Mouse (Mus musculus): ENCODE results near the gene B4galt1. TPM values are rescaled to one million over a fixed set of nuclear protein-coding genes. Genes with fewer than 3 reads are reported as not detected.

The B4galt1 gene
- total and polyA plus RNA-seq, 3 experiments = 15.4 to 39.1 (median 19.6) TPM

DNA sequence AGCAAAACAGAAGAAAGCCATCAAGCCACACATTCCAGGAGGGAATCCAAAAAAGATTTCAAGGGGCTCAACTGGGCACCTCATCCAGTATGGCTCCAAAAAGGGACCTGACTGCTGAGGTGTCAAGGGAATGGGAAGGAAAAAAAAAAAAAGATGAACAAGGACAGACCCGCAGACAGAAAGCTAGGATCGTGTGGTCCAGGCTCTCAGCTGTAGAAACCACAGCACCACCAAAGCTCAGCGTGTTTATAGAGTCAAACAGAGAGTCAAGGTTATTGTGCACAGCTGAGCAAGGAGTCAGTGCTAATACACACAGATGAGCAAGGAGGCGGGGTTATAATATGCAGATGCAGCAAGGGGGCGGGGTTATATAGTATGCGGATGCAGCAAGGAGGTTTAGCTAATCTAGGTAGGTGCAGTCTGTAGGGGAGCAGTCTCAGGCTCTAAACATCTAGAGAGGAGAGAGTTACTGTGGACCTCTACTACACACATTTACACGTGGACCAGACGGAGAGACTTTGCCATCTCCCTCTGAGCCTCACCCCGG is 68.1 kb downstream of the B4galt1 start:
- no peaks in the 10 kb centered on the region for H3K9me3 ChIP-seq (replicated peaks)
- TF ChIP-seq CTCF (IDR thresholded peaks at IDR 0.05; ENCODE audit: low read depth, low read length) (no peak), POLR2AphosphoS5 (IDR thresholded peaks at IDR 0.05; ENCODE audit: insufficient replicate concordance, low read depth, low read length) (no peak), TAL1 (conservative IDR thresholded peaks at IDR 0.05; ENCODE audit: low read depth, low read length) (no peak), GATA2 (IDR thresholded peaks at IDR 0.05; ENCODE audit: borderline replicate concordance, low read depth, low read length) (no peak), GATA1 (IDR thresholded peaks at IDR 0.05; ENCODE audit: borderline replicate concordance, low read length) (no peak)
- DNase-seq (ENCODE audit: low spot score) = no peak
- ATAC-seq (ENCODE audit: extremely low read depth, insufficient number of reproducible peaks, low FRiP score, poor library complexity, severe bottlenecking) = no peak
- H3K4me3 ChIP-seq (ENCODE audit: low read depth, low read length) = no peak overlapping the region
- H3K27me3 ChIP-seq (ENCODE audit: insufficient read depth, low read length) = peaks cover 16% of the 10 kb centered on the region
- no peaks in the 10 kb centered on the region for H3K36me3 ChIP-seq (replicated peaks)
- H3K4me1 ChIP-seq (ENCODE audit: insufficient read depth, low read depth, low read length) = peaks cover 28% of the 10 kb centered on the region

DNA sequence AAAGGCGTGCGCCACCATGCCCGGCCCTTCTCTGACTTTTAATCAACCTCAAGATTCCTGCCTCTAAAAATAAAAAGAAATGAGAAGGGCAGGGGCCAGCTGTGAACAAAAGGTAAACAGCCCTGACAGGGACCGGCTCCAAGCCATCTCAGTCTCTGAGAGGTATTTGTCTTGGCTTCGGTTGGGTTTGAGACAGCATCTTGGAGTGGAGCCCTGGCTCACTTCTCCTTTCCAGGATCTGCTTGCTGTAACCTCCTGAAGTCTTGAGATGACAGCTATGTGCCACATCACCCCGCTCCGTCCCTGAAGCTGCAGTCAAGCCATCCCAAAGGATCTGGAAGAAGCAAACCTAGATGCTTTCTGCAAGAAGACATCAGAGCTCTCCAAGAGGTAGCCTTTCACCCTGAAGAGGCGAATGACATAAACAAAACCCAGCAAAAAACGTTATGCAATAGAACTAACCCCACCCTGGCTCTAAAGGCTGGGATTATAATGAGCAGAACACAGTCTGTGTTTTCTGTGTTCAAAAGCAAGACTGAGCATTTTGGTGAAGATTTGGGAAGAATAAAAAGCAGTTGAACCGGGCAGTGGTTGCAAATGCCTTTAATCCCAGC is 69.1 kb downstream of the B4galt1 start:
- ATAC-seq (ENCODE audit: extremely low read depth, insufficient number of reproducible peaks, low FRiP score, poor library complexity, severe bottlenecking) = no peak

DNA sequence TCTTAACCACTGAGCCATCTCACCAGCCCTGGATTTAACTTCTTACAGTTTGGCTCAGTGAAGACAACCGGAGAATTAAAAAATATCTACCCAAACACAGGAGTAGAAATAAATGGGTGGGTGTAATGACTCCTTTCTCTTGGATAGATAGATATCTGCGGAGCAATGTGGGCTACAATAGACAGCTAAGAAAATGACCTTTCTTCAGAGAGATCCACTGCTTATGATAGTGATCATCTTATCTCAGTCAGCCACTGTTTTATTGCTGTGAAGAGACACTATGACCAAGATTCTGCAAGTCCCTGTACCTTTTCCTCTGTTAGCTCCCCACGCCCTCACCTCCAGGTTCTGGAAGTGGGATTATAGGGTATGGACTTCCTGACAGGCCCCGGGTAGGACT is 70.8 kb downstream of the B4galt1 start:
- TF ChIP-seq GATA1 (IDR thresholded peaks at IDR 0.05; ENCODE audit: borderline replicate concordance, low read length) (no peak), POLR2AphosphoS5 (IDR thresholded peaks at IDR 0.05; ENCODE audit: insufficient replicate concordance, low read depth, low read length) (no peak), GATA2 (IDR thresholded peaks at IDR 0.05; ENCODE audit: borderline replicate concordance, low read depth, low read length) (no peak), CTCF (IDR thresholded peaks at IDR 0.05; ENCODE audit: low read depth, low read length) (no peak), TAL1 (conservative IDR thresholded peaks at IDR 0.05; ENCODE audit: low read depth, low read length) (no peak)
- Histone ChIP-seq H3K4me3 (ENCODE audit: low read depth, low read length) (no peak overlapping the region), H3K9me3 (replicated peaks) (no peaks in the 10 kb centered on the region), H3K27me3 (ENCODE audit: insufficient read depth, low read length) (peaks cover 16% of the 10 kb centered on the region), H3K36me3 (replicated peaks) (no peaks in the 10 kb centered on the region), H3K4me1 (ENCODE audit: insufficient read depth, low read depth, low read length) (peaks cover 31% of the 10 kb centered on the region)
- no peak for DNase-seq (ENCODE audit: low spot score)
- peak; percentile 51; the same call in 1 of the 2 replicates for ATAC-seq (ENCODE audit: extremely low read depth, insufficient number of reproducible peaks, low FRiP score, poor library complexity, severe bottlenecking)

More for the DNA sequence above, 69.1 kb downstream of the B4galt1 start:
- TF ChIP-seq TAL1 (conservative IDR thresholded peaks at IDR 0.05; ENCODE audit: low read depth, low read length) = no peak
- no peak for TF ChIP-seq GATA1 (IDR thresholded peaks at IDR 0.05; ENCODE audit: borderline replicate concordance, low read length)
- TF ChIP-seq CTCF (IDR thresholded peaks at IDR 0.05; ENCODE audit: low read depth, low read length) = no peak
- no peak for TF ChIP-seq GATA2 (IDR thresholded peaks at IDR 0.05; ENCODE audit: borderline replicate concordance, low read depth, low read length)
- TF ChIP-seq POLR2AphosphoS5 (IDR thresholded peaks at IDR 0.05; ENCODE audit: insufficient replicate concordance, low read depth, low read length) = no peak
- Histone ChIP-seq H3K36me3 (replicated peaks) (no peaks in the 10 kb centered on the region), H3K4me1 (ENCODE audit: insufficient read depth, low read depth, low read length) (peaks cover 29% of the 10 kb centered on the region), H3K27me3 (ENCODE audit: insufficient read depth, low read length) (peaks cover 13% of the 10 kb centered on the region), H3K4me3 (ENCODE audit: low read depth, low read length) (no peak overlapping the region), H3K9me3 (replicated peaks) (no peaks in the 10 kb centered on the region)
- DNase-seq (ENCODE audit: low spot score) = no peak

DNA sequence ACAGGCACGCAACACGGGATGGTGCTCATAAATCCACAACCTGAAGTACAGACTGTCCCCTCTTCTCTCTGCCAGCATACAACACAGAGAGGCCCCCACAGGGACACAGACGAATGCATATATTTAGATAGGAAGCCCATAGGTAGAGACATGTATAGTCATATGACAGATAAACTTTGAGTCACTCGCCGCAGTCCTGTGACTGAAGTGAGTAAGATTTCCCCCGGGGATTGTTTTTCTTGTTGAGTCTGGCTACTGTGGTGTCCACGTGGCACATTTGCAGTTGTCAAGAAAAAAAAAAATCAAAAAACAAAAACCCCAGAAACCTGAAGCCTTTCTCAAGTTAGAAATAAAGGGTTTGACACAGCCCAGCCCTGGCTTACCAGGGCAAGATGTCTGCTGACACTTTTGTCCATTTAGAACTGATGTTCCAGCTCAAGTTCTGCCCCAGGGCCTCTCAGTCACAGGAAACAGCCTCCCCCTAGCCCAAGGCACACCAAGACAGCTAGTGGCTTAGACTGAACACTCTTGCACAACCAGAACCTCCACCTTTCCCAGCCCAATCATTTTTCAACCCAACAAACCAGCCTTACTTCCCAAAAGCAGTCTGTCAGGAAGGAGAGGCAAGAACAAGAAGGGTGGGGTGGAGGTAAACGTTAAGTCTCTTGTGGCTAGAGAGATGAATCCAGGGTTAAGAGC is 71.9 kb downstream of the B4galt1 start:
- no peaks in the 10 kb centered on the region for H3K9me3 ChIP-seq (replicated peaks)
- ATAC-seq (ENCODE audit: extremely low read depth, insufficient number of reproducible peaks, low FRiP score, poor library complexity, severe bottlenecking) (no peak; the same call in 1 of the 2 replicates), DNase-seq (ENCODE audit: low spot score) (no peak)
- no peak overlapping the region for H3K4me3 ChIP-seq (ENCODE audit: low read depth, low read length)
- H3K27me3 ChIP-seq (ENCODE audit: insufficient read depth, low read length) = peaks cover 16% of the 10 kb centered on the region
- TF ChIP-seq TAL1 (conservative IDR thresholded peaks at IDR 0.05; ENCODE audit: low read depth, low read length) = no peak
- no peaks in the 10 kb centered on the region for H3K36me3 ChIP-seq (replicated peaks)
- peaks cover 34% of the 10 kb centered on the region for H3K4me1 ChIP-seq (ENCODE audit: insufficient read depth, low read depth, low read length)

DNA sequence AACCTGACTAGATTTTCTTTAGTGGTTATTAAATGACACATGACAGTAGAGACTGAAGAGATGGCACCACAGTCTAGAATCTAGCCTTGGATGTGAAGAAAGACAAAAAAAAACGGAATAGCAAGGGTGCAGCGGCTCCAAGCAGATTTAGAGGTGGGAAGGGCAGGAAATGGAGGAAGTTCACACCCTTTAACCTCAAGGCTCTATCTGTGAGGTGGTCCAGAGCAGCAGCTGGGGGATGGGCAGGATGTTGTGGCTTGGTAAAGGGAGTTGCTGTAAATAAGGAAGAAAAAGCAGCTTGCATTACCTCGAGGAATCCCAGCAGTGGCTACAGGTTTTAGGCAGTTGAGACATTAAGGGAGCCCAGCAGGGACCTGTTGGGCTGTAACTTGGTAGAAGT is 72.7 kb downstream of the B4galt1 start:
- H3K9me3 ChIP-seq (replicated peaks) = no peaks in the 10 kb centered on the region
- peak; percentile 36; the same call in 1 of the 2 replicates for ATAC-seq (ENCODE audit: extremely low read depth, insufficient number of reproducible peaks, low FRiP score, poor library complexity, severe bottlenecking)
- H3K36me3 ChIP-seq (replicated peaks) = no peaks in the 10 kb centered on the region
- DNase-seq (ENCODE audit: low spot score) = no peak
- no peak for TF ChIP-seq POLR2AphosphoS5 (IDR thresholded peaks at IDR 0.05; ENCODE audit: insufficient replicate concordance, low read depth, low read length)
- TF ChIP-seq GATA2 (IDR thresholded peaks at IDR 0.05; ENCODE audit: borderline replicate concordance, low read depth, low read length) = no peak
- TF ChIP-seq GATA1 (IDR thresholded peaks at IDR 0.05; ENCODE audit: borderline replicate concordance, low read length) = no peak
- TF ChIP-seq TAL1 (conservative IDR thresholded peaks at IDR 0.05; ENCODE audit: low read depth, low read length) = no peak
- no peak for TF ChIP-seq CTCF (IDR thresholded peaks at IDR 0.05; ENCODE audit: low read depth, low read length)
- peaks cover 40% of the 10 kb centered on the region for H3K4me1 ChIP-seq (ENCODE audit: insufficient read depth, low read depth, low read length)
- no peak overlapping the region for H3K4me3 ChIP-seq (ENCODE audit: low read depth, low read length)
- peaks cover 11% of the 10 kb centered on the region for H3K27me3 ChIP-seq (ENCODE audit: insufficient read depth, low read length)

DNA sequence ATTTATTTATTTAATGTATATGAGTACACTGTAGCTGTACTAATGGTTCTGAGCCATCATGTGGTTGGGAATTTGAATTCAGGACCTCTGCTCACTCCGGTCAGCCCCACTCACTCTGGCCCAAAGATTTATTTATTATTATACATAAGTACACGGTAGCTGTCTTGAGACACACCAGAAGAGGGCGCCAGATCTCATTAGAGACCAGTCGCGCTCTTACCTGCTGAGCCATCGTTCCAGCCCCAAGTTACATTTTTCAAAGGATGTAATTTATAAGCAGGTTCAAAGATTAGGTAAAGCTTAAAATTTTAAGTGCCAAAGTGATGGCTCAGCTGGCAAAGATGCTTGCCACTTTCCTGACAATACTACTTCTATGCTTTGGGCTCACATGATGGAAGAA is 75.1 kb downstream of the B4galt1 start:
- Histone ChIP-seq H3K36me3 (replicated peaks) (no peaks in the 10 kb centered on the region), H3K27me3 (ENCODE audit: insufficient read depth, low read length) (peaks cover 8% of the 10 kb centered on the region), H3K9me3 (replicated peaks) (no peaks in the 10 kb centered on the region), H3K4me1 (ENCODE audit: insufficient read depth, low read depth, low read length) (peaks cover 46% of the 10 kb centered on the region), H3K4me3 (ENCODE audit: low read depth, low read length) (no peak overlapping the region)
- ATAC-seq (ENCODE audit: extremely low read depth, insufficient number of reproducible peaks, low FRiP score, poor library complexity, severe bottlenecking) = no peak
- TF ChIP-seq TAL1 (conservative IDR thresholded peaks at IDR 0.05; ENCODE audit: low read depth, low read length) = no peak
- TF ChIP-seq POLR2AphosphoS5 (IDR thresholded peaks at IDR 0.05; ENCODE audit: insufficient replicate concordance, low read depth, low read length) = no peak
- no peak for TF ChIP-seq GATA1 (IDR thresholded peaks at IDR 0.05; ENCODE audit: borderline replicate concordance, low read length)
- no peak for TF ChIP-seq GATA2 (IDR thresholded peaks at IDR 0.05; ENCODE audit: borderline replicate concordance, low read depth, low read length)
- no peak for TF ChIP-seq CTCF (IDR thresholded peaks at IDR 0.05; ENCODE audit: low read depth, low read length)
- no peak for DNase-seq (ENCODE audit: low spot score)

Data from G1E (cell line).